Mouse (Mus musculus): ENCODE data around the gene Evx2. TPM values are rescaled to one million over a fixed set of nuclear protein-coding genes. Genes with fewer than 3 reads are reported as not detected.

Evx2 gene
- polyA plus RNA-seq, 1 experiment from 2014 or later = not detected

DNA sequence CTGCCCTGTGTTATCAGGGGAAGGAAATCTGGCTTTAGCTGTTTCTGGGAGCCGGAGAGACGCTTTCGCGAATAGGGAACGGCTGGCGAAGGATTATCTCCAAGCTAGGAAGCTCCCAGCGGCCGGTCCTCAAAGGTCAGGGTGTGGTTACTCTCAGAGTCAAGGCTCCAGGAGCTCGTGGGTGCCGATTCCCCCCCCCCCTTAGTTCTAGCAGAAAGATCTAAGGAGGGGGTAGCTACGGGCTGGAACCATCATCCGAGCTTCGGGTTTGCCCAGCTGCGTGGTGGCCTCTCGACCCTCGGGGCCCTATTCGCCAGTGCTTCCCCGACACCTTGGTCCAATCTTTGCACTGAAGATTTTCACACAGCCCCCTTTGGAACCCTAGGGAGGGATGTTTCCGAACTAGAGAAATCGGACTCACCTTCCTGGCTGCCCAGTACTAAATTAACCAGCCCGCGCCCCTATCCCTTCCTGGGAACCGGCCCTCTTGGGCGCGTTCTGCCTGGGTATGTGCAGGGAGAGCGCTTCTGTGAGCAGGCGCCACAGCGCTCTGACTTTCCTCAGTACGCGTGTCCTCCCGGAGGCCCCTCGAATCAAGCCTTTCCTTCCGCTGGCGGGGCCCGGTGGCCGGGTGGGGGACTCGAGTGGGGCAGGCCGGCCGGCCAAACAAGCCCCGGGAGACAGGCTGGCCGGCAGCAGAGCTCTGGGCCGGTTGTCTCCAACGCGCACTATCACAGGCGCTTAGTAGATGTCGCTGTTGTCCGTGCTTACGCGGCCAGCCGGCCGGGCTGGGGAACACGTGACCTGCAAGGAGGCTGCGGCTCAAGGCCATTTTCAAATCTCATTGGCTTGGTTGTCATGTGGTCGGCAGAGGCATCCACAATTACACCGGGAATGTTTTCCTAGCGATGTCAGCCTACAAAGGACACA lies 31.9 kb upstream of the Evx2 start, which contains the start of gene Hoxd10:
TSS of gene Hoxd10 (plus strand) at position 903 of the 930 bp plus-strand sequence.
- Histone ChIP-seq H3K27ac (ENCODE audit: low read depth, low read length) (no peak within 1 kb of the TSS), H3K4me2 (peak within 1 kb of the TSS; percentile 39), H3K4me1 (ENCODE audit: control insufficient read depth, insufficient read depth, low read length) (peaks cover 6% of the 10 kb centered on the region), H3K4me3 (ENCODE audit: low read depth, low read length) (peak within 1 kb of the TSS; percentile 4; the same call in 1 of the 2 replicates), H3K27me3 (ENCODE audit: control insufficient read depth, insufficient read depth, low read length) (peaks cover 95% of the 10 kb centered on the region), H3K9me3 (replicated peaks; ENCODE audit: control insufficient read depth, low read length) (no peaks in the 10 kb centered on the region), H3K36me3 (ENCODE audit: control insufficient read depth, insufficient read depth, low read length) (no peaks in the 10 kb centered on the region), H3K9ac (ENCODE audit: low read depth, low read length) (no peak within 1 kb of the TSS)
- WGBS (ENCODE audit: insufficient replicate concordance) = 1% methylated on average over 56 of the region's 56 CpGs
- ATAC-seq (replicated peaks; ENCODE audit: insufficient number of reproducible peaks, low FRiP score, low TSS enrichment) = peak; percentile 59; the same call in 1 of the 2 replicates

DNA sequence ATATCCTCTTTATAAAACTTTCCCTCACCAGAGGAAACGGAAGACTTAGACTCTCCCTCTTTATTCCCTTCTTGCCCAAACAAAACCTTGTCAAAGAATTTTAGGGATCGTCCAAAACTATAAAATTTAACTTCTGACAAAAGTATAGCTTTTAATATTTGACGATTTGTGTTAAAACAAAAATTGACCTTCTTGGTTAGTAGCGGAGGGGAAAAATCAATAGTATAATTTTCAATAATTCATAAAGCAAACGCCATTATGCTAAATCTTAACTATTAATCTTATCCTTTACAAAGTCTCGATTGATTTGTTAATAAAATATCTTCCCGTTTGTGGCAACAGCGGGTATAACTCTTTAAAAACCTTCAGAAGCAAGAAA lies 31.0 kb upstream of the Evx2 start:
- H3K4me1 ChIP-seq (ENCODE audit: control insufficient read depth, insufficient read depth, low read length) = peaks cover 6% of the 10 kb centered on the region
- H3K27me3 ChIP-seq (ENCODE audit: control insufficient read depth, insufficient read depth, low read length) = peaks cover 90% of the 10 kb centered on the region
- no peak overlapping the region for H3K4me2 ChIP-seq
- H3K27ac ChIP-seq (ENCODE audit: low read depth, low read length) = no peak overlapping the region
- WGBS (ENCODE audit: insufficient replicate concordance) = 7% methylated on average over 8 of the region's 8 CpGs
- no peak overlapping the region for H3K4me3 ChIP-seq (ENCODE audit: low read depth, low read length)
- H3K36me3 ChIP-seq (ENCODE audit: control insufficient read depth, insufficient read depth, low read length) = no peaks in the 10 kb centered on the region
- no peaks in the 10 kb centered on the region for H3K9me3 ChIP-seq (replicated peaks; ENCODE audit: control insufficient read depth, low read length)
- ATAC-seq (replicated peaks; ENCODE audit: insufficient number of reproducible peaks, low FRiP score, low TSS enrichment) = no peak
- no peak overlapping the region for H3K9ac ChIP-seq (ENCODE audit: low read depth, low read length)

DNA sequence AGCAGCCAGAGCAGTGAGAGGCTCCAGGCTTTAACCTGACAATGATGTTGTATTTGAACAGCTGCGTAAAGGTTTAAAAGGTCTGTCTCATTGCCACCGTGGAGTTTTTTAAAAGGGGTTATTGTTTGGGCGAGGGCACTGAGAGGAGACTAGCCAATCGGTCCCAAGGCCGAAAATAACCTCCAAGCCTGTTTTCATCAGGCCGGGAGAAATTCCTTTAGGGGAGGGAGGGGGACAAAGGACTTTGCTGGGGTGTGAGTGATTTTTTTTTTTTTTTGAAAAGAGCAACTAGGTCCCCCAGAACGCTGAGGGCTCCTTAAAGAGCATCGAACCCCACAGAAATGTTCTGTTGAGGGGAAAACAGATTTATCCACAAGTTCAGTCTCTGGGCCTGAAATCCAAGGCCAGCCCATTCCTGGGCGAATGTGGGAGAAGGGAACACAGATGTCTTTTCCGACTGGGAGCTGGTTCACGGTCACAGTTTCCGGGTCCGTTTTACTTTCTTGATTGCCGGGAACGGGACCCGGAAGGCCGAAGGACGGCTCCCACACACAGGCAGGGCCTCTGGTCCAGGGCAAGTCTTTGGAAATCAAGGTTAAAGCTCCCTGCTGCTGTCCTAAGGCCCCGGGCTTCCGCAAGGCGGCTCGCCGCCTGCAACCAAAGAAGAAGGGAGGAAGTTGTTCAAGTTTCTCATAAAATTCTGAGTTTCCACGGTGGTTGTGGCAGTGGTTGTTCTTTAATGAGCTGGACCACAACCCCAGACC lies 30.4 kb upstream of the Evx2 start:
- Histone ChIP-seq H3K9ac (ENCODE audit: low read depth, low read length) (no peak overlapping the region), H3K27me3 (ENCODE audit: control insufficient read depth, insufficient read depth, low read length) (peaks cover 90% of the 10 kb centered on the region), H3K27ac (ENCODE audit: low read depth, low read length) (no peak overlapping the region)

DNA sequence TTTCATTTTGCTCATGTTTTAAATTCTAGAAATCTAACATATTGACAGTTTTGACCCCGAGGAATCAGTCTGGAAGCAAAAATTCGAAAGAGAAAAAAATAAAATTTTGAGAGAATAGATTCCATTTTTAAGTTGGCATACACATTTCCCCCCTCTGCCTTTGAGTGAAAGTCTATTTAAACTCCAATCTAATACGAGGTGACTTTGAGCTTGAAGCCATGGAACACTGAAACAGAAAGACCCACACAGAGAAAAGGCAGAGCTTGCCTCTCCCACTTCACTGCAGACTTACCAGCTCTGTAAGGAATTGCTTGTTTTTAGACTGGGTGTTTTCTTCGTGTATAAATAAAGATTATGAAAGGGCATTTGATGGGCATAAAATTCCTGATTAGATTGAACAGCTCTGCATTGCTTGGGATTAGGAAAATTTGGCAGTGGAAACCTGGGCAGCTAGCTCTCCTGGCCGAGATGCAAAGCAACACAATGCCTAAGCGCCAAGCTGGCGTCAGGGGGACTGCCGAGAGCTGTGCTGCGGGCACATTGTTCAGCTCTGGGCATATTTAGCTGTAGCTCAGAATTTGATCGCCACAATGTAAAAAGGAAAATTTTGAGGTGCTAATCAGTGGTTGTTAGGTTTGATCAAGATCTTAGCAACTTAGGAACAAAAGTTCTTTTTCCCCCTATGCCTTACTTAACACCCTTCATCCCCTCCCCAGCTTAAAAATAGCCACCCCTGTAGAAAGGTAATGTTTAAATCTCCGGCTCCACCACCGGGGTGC lies 29.6 kb upstream of the Evx2 start:
- Histone ChIP-seq H3K4me3 (ENCODE audit: low read depth, low read length) (no peak overlapping the region), H3K27me3 (ENCODE audit: control insufficient read depth, insufficient read depth, low read length) (peaks cover 90% of the 10 kb centered on the region), H3K9ac (ENCODE audit: low read depth, low read length) (no peak overlapping the region), H3K27ac (ENCODE audit: low read depth, low read length) (no peak overlapping the region), H3K9me3 (replicated peaks; ENCODE audit: control insufficient read depth, low read length) (no peaks in the 10 kb centered on the region), H3K4me1 (ENCODE audit: control insufficient read depth, insufficient read depth, low read length) (peaks cover 6% of the 10 kb centered on the region), H3K4me2 (no peak overlapping the region), H3K36me3 (ENCODE audit: control insufficient read depth, insufficient read depth, low read length) (no peaks in the 10 kb centered on the region)
- ATAC-seq (replicated peaks; ENCODE audit: insufficient number of reproducible peaks, low FRiP score, low TSS enrichment) = no peak
- WGBS (ENCODE audit: insufficient replicate concordance) = 3% methylated on average over 12 of the region's 12 CpGs

More for the DNA sequence above, 30.4 kb upstream of the Evx2 start:
- peaks cover 6% of the 10 kb centered on the region for H3K4me1 ChIP-seq (ENCODE audit: control insufficient read depth, insufficient read depth, low read length)
- ATAC-seq (replicated peaks; ENCODE audit: insufficient number of reproducible peaks, low FRiP score, low TSS enrichment) = no peak
- no peaks in the 10 kb centered on the region for H3K36me3 ChIP-seq (ENCODE audit: control insufficient read depth, insufficient read depth, low read length)
- H3K9me3 ChIP-seq (replicated peaks; ENCODE audit: control insufficient read depth, low read length) = no peaks in the 10 kb centered on the region
- no peak overlapping the region for H3K4me3 ChIP-seq (ENCODE audit: low read depth, low read length)
- WGBS (ENCODE audit: insufficient replicate concordance) = under 1% methylated on average over 24 of the region's 24 CpGs
- no peak overlapping the region for H3K4me2 ChIP-seq

DNA sequence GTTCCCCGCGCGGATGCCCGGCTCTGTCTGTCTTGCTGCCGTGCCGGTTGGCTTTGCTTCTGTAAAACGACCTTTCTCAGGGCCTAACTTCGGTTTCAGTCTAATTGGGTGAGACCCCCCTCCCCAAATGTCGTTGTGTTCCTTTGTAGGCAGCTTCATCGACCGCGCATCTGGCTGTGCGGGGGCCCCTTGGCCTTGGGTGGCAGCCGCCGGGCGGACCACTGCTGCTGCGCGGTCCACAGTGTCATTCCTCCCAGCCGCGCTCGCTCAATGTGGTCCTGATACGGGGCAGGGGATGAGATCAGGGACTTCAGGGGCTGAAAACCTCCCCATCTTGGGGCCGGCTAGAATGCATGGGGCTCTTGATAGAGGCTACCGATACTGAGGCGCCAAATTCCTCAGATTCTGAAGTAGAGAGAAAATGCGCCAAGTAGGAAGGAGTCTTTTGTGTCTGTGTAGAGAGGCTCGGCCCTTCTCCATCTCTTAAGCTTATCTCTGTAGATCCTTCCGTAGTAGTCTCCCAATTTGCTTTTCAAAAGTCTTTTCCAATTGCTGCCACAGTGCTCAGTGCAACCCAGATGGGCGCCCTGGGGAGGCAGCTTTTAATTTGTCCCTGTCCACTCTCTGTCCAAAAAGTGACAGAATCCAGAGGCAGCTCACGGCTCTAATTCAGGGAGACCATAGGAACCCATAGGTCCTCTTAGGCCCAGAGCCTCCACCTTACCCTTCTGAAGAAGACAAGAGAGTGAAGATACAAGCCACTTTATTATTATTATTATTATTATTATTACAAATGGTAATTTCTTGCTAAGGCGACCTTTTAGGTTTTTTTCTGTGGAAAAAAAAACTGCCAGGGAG lies 28.6 kb upstream of the Evx2 start:
- no peak for ATAC-seq (replicated peaks; ENCODE audit: insufficient number of reproducible peaks, low FRiP score, low TSS enrichment)
- no peaks in the 10 kb centered on the region for H3K9me3 ChIP-seq (replicated peaks; ENCODE audit: control insufficient read depth, low read length)
- 1% methylated on average over 31 of the region's 31 CpGs for WGBS (ENCODE audit: insufficient replicate concordance)
- H3K27me3 ChIP-seq (ENCODE audit: control insufficient read depth, insufficient read depth, low read length) = peaks cover 90% of the 10 kb centered on the region
- no peak overlapping the region for H3K9ac ChIP-seq (ENCODE audit: low read depth, low read length)
- no peaks in the 10 kb centered on the region for H3K36me3 ChIP-seq (ENCODE audit: control insufficient read depth, insufficient read depth, low read length)
- no peak overlapping the region for H3K4me3 ChIP-seq (ENCODE audit: low read depth, low read length)
- H3K27ac ChIP-seq (ENCODE audit: low read depth, low read length) = no peak overlapping the region
- peaks cover 6% of the 10 kb centered on the region for H3K4me1 ChIP-seq (ENCODE audit: control insufficient read depth, insufficient read depth, low read length)
- H3K4me2 ChIP-seq = no peak overlapping the region

DNA sequence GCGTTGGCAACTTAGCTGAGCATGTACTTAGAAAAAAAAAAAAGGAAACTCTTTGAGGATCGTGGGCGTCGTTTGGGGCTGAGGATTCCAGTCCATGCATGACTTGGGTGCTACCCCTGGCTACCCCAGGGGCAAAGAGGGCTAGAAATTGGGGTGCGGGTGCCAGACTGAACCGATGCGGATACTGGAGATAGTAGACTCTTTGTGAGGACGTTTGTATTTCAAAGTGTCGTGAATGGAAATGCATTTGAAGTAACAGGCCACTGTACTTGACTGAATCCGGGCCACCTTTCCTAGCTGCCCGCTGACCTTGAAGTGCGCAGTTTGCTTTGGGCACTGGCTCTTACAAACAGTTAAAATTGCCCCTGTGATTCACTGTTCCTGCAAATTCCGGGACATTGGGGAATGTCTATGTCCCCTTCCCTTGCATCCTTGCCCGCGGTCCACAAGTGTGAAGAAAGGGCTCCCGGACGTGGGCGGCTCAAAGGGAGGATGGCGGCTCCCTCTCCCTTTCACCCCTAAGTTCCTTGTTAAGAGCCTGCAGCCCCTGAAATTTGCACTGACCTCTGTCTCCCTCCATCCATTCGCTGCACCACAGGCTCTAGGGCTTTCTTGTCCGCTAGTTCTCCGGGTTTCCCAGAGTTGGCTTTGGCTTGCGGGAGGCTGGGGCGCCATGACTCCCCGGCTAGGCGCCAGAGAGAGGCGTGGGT lies 27.8 kb upstream of the Evx2 start:
- ATAC-seq (replicated peaks; ENCODE audit: insufficient number of reproducible peaks, low FRiP score, low TSS enrichment) = no peak
- WGBS (ENCODE audit: insufficient replicate concordance) = under 1% methylated on average over 27 of the region's 27 CpGs
- H3K36me3 ChIP-seq (ENCODE audit: control insufficient read depth, insufficient read depth, low read length) = no peaks in the 10 kb centered on the region
- H3K9ac ChIP-seq (ENCODE audit: low read depth, low read length) = no peak overlapping the region
- no peak overlapping the region for H3K4me3 ChIP-seq (ENCODE audit: low read depth, low read length)
- H3K4me1 ChIP-seq (ENCODE audit: control insufficient read depth, insufficient read depth, low read length) = peaks cover 6% of the 10 kb centered on the region
- no peak overlapping the region for H3K4me2 ChIP-seq
- no peaks in the 10 kb centered on the region for H3K9me3 ChIP-seq (replicated peaks; ENCODE audit: control insufficient read depth, low read length)
- no peak overlapping the region for H3K27ac ChIP-seq (ENCODE audit: low read depth, low read length)
- peaks cover 92% of the 10 kb centered on the region for H3K27me3 ChIP-seq (ENCODE audit: control insufficient read depth, insufficient read depth, low read length)

DNA sequence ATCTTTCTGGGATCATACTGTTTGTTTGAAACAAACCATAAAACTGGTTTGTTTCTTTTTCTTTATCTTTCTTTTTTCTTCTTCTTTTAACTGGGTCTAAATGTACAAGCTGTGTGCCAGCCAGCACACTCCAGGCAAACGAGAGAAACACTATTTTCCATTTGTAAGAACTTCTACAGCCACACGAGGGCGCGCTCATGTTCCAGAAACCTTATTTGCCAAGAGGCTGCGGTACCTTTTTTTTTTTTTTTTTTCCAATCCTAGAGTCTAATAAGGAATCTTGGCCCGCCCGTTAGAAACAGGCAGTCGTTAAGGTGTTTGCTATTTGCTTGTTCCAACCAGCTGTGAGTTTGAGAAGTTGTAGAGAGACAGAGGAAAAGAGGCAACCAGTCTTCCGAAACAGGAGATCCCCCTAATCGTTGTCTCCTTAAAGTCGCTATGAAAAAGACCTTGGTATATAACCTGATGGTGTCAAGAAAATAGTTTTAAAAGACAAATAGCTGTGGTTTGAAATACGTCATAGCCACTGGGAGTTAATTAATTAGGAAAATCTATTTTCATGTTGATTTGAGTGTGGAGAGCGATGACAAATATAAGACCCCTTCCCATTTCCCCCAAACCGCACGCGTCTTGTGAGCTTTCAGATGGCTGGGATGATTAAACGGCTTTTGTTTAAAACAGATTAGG lies 27.1 kb upstream of the Evx2 start:
- no peaks in the 10 kb centered on the region for H3K9me3 ChIP-seq (replicated peaks; ENCODE audit: control insufficient read depth, low read length)
- H3K9ac ChIP-seq (ENCODE audit: low read depth, low read length) = no peak overlapping the region
- H3K36me3 ChIP-seq (ENCODE audit: control insufficient read depth, insufficient read depth, low read length) = no peaks in the 10 kb centered on the region
- no peak overlapping the region for H3K27ac ChIP-seq (ENCODE audit: low read depth, low read length)
- H3K4me1 ChIP-seq (ENCODE audit: control insufficient read depth, insufficient read depth, low read length) = peaks cover 4% of the 10 kb centered on the region
- ATAC-seq (replicated peaks; ENCODE audit: insufficient number of reproducible peaks, low FRiP score, low TSS enrichment) = no peak
- 5% methylated on average over 17 of the region's 17 CpGs for WGBS (ENCODE audit: insufficient replicate concordance)
- H3K4me2 ChIP-seq = no peak overlapping the region
- H3K27me3 ChIP-seq (ENCODE audit: control insufficient read depth, insufficient read depth, low read length) = peaks cover 92% of the 10 kb centered on the region
- H3K4me3 ChIP-seq (ENCODE audit: low read depth, low read length) = no peak overlapping the region
